Mouse (Mus musculus) forebrain, embryonic 11.5 days (tissue): ENCODE results near the gene Pax8. TPM values are rescaled to one million over a fixed set of nuclear protein-coding genes. Genes with fewer than 3 reads are reported as not detected.

Experiments
- ATAC-seq: fragments of 200-750 bp; cut with Nextera tagmentation; replicated peaks from 2 replicates; pipeline ENCODE4 v1.8.0; 2017; ENCODE audit warnings: moderate TSS enrichment; ENCODE audit not compliant: low FRiP score
- DNase-seq: peaks from one replicate; pipeline ENCODE4 v3.0.0-alpha.2; 2017; ENCODE audit warnings: low spot score
- H3K27ac ChIP-seq: fragments of 300-500 bp; sonication (generic); 2 replicates; pipeline ENCODE4 v1.5.1; 2014; ENCODE audit warnings: low read depth, low read length
- H3K27me3 ChIP-seq: fragments of 300-500 bp; sonication (generic); 2 replicates; pipeline ENCODE4 v1.6.1; 2014; ENCODE audit warnings: mild to moderate bottlenecking, low read length, mixed read lengths; ENCODE audit not compliant: control insufficient read depth, insufficient read depth
- H3K36me3 ChIP-seq: fragments of 300-500 bp; sonication (generic); 2 replicates; pipeline ENCODE4 v1.6.1; 2014; ENCODE audit warnings: mild to moderate bottlenecking, low read length, moderate library complexity, mixed read lengths; ENCODE audit not compliant: control insufficient read depth, insufficient read depth
- H3K4me1 ChIP-seq: fragments of 300-500 bp; sonication (generic); replicated peaks from 2 replicates; pipeline ENCODE4 v1.6.1; 2014; ENCODE audit warnings: low read length, mixed read lengths; ENCODE audit not compliant: control insufficient read depth, insufficient read depth
- H3K4me2 ChIP-seq: fragments of 300-500 bp; sonication (generic); 2 replicates; pipeline ENCODE4 v1.6.1; 2014; ENCODE audit warnings: low read depth, mild to moderate bottlenecking, low read length, moderate library complexity, mixed read lengths; ENCODE audit not compliant: severe bottlenecking
- H3K4me3 ChIP-seq: fragments of 300-500 bp; sonication (generic); 2 replicates; pipeline ENCODE4 v1.5.1; 2014; ENCODE audit warnings: low read depth, low read length
- H3K9ac ChIP-seq: fragments of 300-500 bp; sonication (generic); 2 replicates; pipeline ENCODE4 v1.6.1; 2014; ENCODE audit warnings: low read length
- H3K9me3 ChIP-seq: fragments of 300-500 bp; sonication (generic); 2 replicates; pipeline ENCODE4 v1.6.1; 2016; ENCODE audit warnings: low read length, mixed read lengths; ENCODE audit not compliant: control insufficient read depth
- WGBS: fragments of 180-500 bp; shearing (Covaris S2); extraction: QIAGEN DNeasy Blood & Tissue Kit; methylation state at CpG from one replicate; pipeline ENCODE4 v1.1.7; 2014; 5-methylcytosine and 5-hydroxymethylcytosine counted together
- polyA plus RNA-seq: library from polyadenylated mRNA; unstranded; fragments of >200 nt; fragmentation: Nextera tagmentation; extraction: Ambion mirVana; gene quantifications from 2 replicates; pipeline ENCODE4 v1.2.1, GENCODE M21; 2014

The Pax8 gene
- polyA plus RNA-seq, 1 experiment from 2014 or later, result 0.79 TPM

DNA sequence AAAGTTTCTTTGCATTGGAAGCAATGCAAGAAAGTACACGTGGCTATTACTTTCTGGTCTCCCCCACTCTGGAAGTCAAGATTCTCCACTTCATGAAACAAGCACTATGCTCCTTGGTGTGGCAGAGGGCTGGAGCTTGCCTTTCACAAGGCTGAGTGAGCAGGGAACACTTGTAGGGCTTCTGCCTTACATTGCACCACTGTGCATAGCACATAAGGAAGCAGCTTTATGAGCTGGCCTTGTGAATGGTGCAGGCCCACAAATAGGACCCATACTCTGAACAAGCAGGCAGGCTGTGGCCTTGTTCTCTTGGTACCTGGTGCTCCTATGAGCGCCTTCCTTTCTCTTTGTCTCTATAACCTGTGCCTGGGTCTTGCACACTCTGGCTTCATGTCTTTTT is 82.1 kb downstream of the Pax8 start:
- peak; percentile 26 for DNase-seq
- H3K4me1 ChIP-seq, result no peaks in the 10 kb centered on the region
- H3K4me2 ChIP-seq, result no peak overlapping the region
- H3K9ac ChIP-seq, result no peak overlapping the region
- no peaks in the 10 kb centered on the region for H3K36me3 ChIP-seq
- H3K27ac ChIP-seq, result no peak overlapping the region
- WGBS, result 71% methylated on average over 2 of the region's 2 CpGs
- H3K4me3 ChIP-seq, result no peak overlapping the region
- no peaks in the 10 kb centered on the region for H3K27me3 ChIP-seq
- no peaks in the 10 kb centered on the region for H3K9me3 ChIP-seq
- ATAC-seq, result no peak

DNA sequence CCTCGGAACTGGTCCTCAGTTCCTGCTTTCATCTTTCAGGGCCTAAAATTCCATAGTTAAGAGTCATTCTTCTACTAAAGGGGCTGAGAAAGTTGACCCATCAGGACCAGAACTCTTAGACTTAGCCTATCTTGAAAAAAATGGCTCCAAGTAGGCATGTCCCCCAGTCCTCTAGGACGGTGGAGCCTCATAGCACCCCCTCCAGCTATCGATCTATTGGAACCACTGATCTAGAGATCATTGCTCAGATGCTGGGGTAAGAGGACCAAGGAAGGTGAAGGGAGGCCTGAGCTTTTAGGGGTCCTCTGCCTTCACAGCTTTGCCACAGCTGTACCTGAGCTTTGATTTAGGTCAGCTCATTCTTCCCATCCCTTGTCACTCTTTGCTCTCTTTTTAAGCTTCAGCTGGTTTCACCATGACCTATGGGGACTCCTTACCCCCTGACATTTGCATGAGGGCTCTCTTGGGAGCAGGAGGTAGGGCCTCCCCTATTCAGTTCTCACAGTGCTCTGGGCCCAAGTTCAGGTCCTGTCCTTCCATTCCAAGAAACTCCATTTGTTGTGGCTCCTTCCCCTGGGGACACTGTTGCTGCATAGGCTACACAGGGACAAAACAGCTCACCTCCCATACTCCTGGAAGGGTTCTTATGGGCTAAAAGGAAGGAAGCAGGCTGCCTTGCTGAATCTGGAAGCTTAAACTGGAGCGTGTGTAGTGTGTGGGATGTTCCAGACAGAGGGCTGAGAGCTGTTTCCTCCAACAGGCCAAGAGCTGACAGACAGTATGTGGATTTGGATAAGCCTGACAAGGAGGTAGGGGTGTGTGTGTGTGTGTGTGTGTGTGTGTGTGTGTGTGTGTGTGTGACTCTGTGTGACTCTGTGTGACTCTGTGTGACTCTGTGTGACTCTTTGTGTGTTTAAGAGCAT is 87.8 kb downstream of the Pax8 start:
- Histone ChIP-seq H3K36me3 (no peaks in the 10 kb centered on the region), H3K4me2 (no peak overlapping the region), H3K27ac (no peak overlapping the region), H3K27me3 (no peaks in the 10 kb centered on the region), H3K9ac (no peak overlapping the region), H3K4me3 (no peak overlapping the region), H3K9me3 (no peaks in the 10 kb centered on the region), H3K4me1 (no peaks in the 10 kb centered on the region)
- 83% methylated on average over 4 of the region's 4 CpGs for WGBS
- DNase-seq (no peak), ATAC-seq (no peak)

DNA sequence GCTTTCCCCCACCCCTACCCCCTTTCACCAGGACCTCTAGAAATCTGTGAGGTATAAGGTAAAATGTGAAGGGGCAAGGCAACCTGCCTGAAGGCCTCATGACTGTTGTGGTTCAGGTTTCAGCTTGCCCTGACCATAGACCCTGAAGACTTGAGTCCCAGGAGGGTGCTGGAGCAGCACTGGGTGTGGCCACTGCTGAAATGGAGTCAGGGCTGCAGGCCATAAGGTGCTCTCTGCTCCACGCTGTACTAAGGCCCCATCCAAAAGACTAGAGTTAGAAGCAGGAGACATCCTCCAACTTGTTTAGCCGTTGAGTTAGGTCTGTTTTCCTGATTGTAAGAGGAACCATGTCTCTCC is 88.5 kb downstream of the Pax8 start:
- Histone ChIP-seq H3K4me3 (no peak overlapping the region), H3K27me3 (no peaks in the 10 kb centered on the region), H3K27ac (no peak overlapping the region), H3K9me3 (no peaks in the 10 kb centered on the region), H3K4me1 (no peaks in the 10 kb centered on the region), H3K4me2 (no peak overlapping the region), H3K9ac (no peak overlapping the region), H3K36me3 (no peaks in the 10 kb centered on the region)
- 89% methylated on average over 2 of the region's 2 CpGs for WGBS
- DNase-seq (no peak), ATAC-seq (no peak)

DNA sequence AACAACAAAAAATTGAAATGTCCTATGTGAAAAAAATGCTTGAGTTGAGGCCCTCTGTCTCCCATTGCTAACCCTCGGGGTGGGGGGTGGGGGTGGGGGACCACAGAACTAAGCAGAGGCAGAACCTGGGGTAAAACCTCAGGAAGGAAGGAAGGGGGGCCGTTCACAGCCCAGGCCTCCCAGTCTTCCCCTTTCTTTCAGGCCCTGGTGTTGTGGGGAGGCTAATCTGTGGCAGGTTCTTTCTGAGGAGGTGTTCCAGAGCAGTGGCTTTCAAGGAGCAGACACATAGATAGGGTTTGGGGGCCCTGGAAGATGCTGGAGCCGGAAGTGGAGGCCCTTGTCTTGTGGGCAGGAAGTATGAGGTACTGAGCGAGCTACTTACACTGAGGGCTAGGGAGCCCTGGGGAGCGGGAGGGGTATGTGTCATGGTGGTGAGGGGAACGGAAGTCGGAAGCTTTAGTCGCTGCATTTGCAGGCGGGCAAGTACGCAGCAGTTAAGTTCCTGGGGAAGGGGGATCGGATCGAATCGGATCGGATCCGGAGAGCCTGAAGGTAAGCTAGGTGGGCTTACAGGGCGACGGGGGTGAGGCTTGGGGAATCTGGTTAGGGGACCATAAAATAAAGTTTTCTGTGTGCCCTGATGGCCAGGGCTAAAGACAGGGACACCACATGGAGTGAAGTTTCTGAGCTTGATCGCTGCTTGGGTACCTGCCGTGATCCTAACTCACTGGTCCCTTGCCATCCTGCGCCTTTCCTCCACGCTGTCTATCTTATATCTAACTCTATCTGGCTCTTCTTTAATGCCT is 89.0 kb downstream of the Pax8 start:
- no peaks in the 10 kb centered on the region for H3K27me3 ChIP-seq
- no peaks in the 10 kb centered on the region for H3K36me3 ChIP-seq
- WGBS, result 86% methylated on average over 21 of the region's 21 CpGs
- no peak overlapping the region for H3K27ac ChIP-seq
- no peak overlapping the region for H3K4me3 ChIP-seq
- H3K9ac ChIP-seq, result no peak overlapping the region
- ATAC-seq (no peak), DNase-seq (no peak)
- H3K4me2 ChIP-seq, result no peak overlapping the region
- H3K4me1 ChIP-seq, result no peaks in the 10 kb centered on the region
- H3K9me3 ChIP-seq, result no peaks in the 10 kb centered on the region

DNA sequence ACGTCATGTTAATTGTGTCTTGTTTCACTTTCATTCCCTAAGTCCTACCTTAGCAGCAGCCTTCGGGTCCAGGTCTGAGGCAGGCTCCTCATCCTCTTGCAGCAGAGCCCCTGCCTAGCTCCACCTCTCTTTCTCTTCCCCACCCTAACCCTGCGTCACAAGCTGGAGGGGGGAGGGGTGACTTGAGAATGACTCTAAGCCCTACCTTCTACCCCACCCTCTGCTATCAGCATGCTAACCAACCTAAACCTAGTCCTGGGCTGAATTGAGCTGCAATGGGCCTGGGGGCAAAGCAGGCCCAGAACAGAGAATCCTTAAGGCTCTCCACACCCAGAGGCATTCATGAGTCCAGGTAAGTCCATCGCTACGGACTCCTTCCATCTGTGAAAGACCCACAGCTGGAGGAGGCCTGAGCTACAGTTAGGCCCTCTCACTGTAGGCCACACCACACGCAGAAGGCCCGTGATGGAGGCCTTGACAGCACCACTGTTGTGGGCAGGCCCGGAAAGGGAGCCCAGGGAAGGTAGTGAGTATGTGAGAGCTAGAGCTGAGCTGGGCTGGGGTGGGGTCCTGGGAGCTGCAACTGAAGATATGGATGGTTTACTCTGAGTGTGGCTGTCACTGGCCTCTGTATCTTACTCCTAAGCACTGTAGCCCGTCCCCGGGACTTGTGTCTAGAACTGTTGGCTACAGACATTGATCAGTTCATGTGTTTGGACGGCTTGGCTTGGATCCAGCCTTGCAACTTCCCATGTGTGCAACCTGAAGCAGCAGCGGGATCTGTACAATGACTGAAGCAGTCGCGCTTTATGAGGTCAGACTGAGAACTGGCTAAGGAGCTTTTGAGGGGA is 90.1 kb downstream of the Pax8 start:
- no peak overlapping the region for H3K4me2 ChIP-seq
- H3K4me1 ChIP-seq, result no peaks in the 10 kb centered on the region
- ATAC-seq, result no peak
- no peaks in the 10 kb centered on the region for H3K27me3 ChIP-seq
- no peaks in the 10 kb centered on the region for H3K36me3 ChIP-seq
- DNase-seq, result no peak
- no peak overlapping the region for H3K27ac ChIP-seq
- 84% methylated on average over 14 of the region's 14 CpGs for WGBS
- no peak overlapping the region for H3K4me3 ChIP-seq
- no peaks in the 10 kb centered on the region for H3K9me3 ChIP-seq
- no peak overlapping the region for H3K9ac ChIP-seq

DNA sequence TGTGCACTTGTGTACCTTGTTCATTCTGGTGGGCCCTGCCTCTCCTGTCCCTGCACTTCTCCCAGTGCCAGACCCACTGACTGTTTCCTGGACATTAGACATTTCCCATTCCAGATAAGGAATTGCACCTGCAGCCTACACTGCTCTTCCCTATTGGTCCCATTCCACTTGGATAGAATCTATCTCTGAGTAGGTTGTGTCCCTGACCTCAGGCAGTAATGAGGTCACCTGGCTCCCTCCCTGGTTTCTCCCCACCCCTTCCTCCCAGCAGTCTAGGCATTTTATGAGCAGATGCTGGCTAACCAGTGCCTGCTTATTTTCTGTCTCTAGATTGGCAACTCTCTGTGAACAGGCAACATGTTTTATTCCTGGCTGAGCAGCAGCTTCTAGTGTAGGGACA is 91.0 kb downstream of the Pax8 start:
- Histone ChIP-seq H3K36me3 (no peaks in the 10 kb centered on the region), H3K4me1 (no peaks in the 10 kb centered on the region), H3K4me3 (no peak overlapping the region), H3K27ac (no peak overlapping the region), H3K9me3 (no peaks in the 10 kb centered on the region), H3K27me3 (no peaks in the 10 kb centered on the region), H3K4me2 (no peak overlapping the region), H3K9ac (no peak overlapping the region)
- ATAC-seq (no peak), DNase-seq (no peak)

DNA sequence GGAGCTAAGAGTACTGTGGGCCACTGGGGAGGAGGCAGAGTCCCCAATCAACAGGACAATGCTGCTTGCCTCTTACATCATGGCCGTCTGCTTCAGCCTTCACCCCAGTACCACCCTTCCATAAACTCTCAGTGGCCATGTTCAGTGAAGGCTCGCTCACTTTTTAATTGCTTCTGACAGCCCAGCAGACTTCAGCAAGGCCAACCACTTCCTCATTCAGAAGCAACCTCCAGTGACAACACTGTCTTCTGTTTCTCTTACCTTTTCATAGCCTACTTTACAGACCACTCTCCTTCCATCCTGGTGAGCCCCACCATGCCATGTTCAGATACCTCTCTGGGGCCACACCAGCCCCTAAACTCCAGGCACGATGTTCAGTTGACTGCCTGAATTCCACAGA is 91.8 kb downstream of the Pax8 start:
- no peaks in the 10 kb centered on the region for H3K9me3 ChIP-seq
- no peak overlapping the region for H3K4me3 ChIP-seq
- no peak overlapping the region for H3K4me2 ChIP-seq
- no peaks in the 10 kb centered on the region for H3K36me3 ChIP-seq
- H3K27me3 ChIP-seq, result no peaks in the 10 kb centered on the region
- no peak overlapping the region for H3K9ac ChIP-seq
- DNase-seq (no peak), ATAC-seq (no peak)
- 86% methylated on average over 3 of the region's 3 CpGs for WGBS
- H3K27ac ChIP-seq, result no peak overlapping the region
- no peaks in the 10 kb centered on the region for H3K4me1 ChIP-seq

DNA sequence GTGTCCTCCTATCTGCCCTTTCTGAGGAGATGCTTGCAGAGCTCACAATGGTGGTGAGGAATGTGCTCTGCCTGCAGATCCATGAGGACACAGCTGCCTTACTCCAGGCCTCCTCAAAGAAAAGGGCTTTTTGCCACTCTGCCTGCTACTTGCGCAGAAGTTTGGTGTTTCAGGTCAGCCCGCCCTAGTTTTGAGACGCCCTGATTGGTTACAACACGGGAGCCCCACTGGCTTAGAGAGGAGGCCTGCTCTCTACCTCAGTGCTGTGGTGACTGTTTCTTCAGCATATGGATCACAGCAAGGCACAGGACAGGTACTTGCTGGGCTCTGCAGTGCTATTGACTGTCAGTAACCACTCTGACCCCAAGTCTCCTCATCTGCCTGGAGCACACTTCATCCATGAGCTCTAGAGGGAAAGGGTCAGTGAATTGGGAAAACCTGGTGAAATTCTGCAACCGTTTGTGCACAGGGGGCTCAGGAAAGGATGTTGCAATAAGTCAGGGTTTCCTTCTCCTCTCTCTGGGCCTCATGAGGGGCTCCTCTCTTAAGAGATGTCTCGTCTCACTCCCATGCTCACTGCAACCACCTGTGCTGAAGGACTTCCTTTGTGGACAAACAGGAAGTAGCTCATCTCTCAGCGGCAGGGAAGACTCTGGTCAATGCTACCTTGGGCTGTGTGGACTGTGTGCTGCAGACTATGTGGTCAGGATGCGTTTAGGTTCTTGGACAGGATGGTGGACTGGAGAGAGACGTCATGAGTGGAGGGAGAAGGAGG is 92.8 kb downstream of the Pax8 start:
- WGBS, result 81% methylated on average over 9 of the region's 9 CpGs
- no peak overlapping the region for H3K4me3 ChIP-seq
- no peaks in the 10 kb centered on the region for H3K36me3 ChIP-seq
- H3K27ac ChIP-seq, result no peak overlapping the region
- H3K27me3 ChIP-seq, result no peaks in the 10 kb centered on the region
- no peak overlapping the region for H3K9ac ChIP-seq
- DNase-seq, result no peak
- H3K4me1 ChIP-seq, result no peaks in the 10 kb centered on the region
- no peak for ATAC-seq
- H3K9me3 ChIP-seq, result no peaks in the 10 kb centered on the region
- no peak overlapping the region for H3K4me2 ChIP-seq
